Mouse (Mus musculus) mammary gland, adult 2 months (tissue): Measurements from ENCODE around the gene Psors1c2. TPM values are rescaled to one million over a fixed set of nuclear protein-coding genes. Genes with fewer than 3 reads are reported as not detected.

ENCODE experiments used
- polyA plus RNA-seq: library from polyadenylated mRNA; depleted of rRNA; stranded (reverse); fragments of >200 nt; gene quantifications from 2 replicates; pipeline ENCODE4 v1.2.3, GENCODE M21; 2012; ENCODE audit warnings: low replicate concordance; rRNA removed

The Psors1c2 gene
- 0.79 TPM in 1 of 2 replicates, not detected in the other for polyA plus RNA-seq

DNA sequence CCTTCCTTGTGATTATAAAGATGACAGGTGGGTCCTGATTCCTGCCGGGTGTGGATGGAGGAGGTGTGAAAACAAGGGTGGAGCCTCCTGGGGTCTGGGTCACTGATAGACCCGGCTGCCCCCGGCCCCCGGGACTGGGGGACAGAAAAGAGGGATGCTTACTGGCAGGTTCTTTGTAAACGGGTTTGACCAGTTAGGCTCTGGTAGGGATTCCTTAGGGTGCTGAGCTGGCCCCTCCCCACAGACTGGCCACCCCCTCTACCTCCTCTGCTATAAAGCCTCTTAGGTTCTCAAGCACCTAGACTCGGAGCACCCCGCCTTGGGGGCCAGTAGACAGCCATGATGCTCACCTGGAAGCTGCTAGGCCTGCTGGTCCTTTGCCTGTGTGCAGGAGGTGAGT lies at the start of gene Psors1c2:
Gene Psors1c2, plus strand, starts transcription at position 301 of the 400 bp plus-strand sequence.

DNA sequence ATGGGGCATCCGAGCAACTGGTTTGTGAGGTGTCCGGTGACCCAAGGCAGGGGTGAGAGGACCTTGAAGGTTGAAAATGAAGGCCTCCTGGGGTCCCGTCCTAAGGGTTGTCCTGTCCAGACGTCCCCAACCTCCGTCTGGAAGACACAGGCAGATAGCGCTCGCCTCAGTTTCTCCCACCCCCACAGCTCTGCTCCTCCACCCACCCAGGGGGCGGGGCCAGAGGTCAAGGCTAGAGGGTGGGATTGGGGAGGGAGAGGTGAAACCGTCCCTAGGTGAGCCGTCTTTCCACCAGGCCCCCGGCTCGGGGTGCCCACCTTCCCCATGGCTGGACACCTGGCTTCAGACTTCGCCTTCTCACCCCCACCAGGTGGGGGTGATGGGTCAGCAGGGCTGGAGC lies 27.2 kb upstream of the Psors1c2 start, which contains the start of gene Pou5f1:
Gene Pou5f1, plus strand, starts transcription at position 243 of the 400 bp plus-strand sequence.

DNA sequence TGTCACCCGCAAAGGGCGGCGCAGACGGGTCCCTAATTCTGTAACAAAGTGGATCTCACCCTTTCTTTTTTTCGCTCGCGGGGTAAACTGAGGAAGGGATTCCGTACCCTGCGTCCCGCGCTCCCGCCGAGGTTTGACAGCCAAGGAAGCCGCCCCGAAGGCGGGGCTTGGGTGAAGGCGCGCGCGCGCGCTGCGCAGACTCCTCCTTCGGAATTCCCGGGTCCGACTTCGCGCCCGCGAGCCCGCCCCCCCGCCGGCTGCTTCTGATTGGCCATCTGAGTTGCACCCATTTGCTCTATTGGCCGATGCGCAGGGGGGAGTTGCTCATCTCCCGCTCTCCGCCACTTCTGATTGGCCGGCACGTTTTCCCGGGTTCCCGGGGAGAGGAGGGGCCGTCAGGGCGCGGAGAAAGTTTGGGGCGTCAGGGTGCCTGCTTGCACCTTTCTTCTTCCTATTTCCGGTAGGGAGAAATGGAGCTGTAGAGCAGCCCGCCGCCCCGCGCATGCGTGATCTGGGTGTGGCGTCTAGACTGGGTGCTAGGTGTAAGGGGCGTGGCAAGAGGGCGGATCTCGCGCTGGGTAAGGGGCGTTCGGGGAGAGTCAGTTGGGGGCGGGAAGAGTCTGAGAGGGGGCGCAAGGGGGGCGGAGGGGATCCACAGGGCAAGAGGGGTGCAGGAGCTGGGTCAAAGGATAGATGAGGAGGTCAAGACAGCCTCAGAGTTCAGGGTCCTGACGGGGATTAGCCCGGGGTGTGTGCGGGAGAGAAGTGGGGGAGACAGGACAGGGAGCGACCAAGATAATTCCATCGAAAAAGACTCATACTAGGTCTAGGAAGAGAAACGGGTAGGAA lies 16.1 kb upstream of the Psors1c2 start, which contains the start of the genes Tcf19 and Cchcr1:
Gene Tcf19, minus strand, starts transcription at position 173 of the 849 bp plus-strand sequence.
Gene Cchcr1, plus strand, starts transcription at position 449 of the 849 bp plus-strand sequence.

DNA sequence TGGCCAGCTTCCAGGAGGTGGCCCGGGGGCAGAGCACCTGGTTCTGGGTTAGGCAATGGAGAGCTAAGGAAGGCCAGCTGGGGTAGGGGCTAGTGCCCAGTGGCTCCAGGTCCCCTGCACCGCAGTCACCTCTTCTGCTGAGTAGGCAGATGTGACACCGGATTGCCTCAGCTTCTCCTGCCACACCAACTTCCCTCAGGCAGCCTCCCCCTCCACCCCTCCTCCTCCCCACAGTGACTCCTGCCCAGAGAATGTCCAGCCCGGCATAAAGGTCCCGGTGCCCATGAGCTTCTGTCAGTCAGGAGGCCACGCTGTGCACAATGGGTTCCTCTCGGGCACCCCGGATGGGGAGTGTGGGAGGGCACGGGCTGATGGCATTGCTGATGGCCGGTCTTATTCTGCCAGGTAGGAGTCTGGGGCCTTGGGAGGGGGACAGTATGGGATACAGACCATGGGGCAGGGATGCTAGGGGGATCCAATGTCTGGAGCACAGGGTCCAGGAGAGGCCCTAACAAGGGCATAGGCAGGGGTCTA lies 18.9 kb downstream of the Psors1c2 start, which contains the start of gene Cdsn:
Gene Cdsn, plus strand, starts transcription at position 248 of the 534 bp plus-strand sequence.

DNA sequence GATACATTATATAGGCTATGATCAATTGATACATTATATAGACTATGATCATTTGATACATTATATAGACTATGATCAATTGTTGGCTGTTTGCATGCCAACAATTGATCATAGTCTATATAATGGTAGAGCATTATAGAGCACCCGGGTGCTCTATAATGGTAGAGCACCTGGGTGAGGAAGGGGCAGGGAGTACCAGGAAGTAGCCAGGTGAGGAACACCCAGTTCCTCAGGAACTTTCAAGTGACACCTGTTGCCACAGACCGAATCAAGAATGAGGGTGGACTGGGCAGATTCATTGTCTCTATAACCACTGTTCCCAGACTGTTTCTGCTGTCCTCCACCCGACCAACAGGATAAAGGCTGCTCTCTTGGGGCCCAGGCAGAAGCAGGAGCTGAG lies 34.1 kb downstream of the Psors1c2 start, which contains the start of gene 2300002M23Rik:
Gene 2300002M23Rik, plus strand, starts transcription at position 301 of the 400 bp plus-strand sequence.

Other genes starting within 250 kb of the Psors1c2 start
- gene H2-Q1, start 212.8 kb upstream of the Psors1c2 start, polyA plus RNA-seq: 0.06 and 0.08 TPM in 2 replicates
- gene H2-Q2, start 191.0 kb upstream of the Psors1c2 start, polyA plus RNA-seq: 2.9 and 3.9 TPM in 2 replicates
- 138 and 275 TPM in 2 replicates for gene H2-Q4, start 153.6 kb upstream of the Psors1c2 start, polyA plus RNA-seq
- gene H2-Q6, start 108.4 kb upstream of the Psors1c2 start, polyA plus RNA-seq: 123 and 169 TPM in 2 replicates
- gene H2-Q7, start 94.0 kb upstream of the Psors1c2 start, polyA plus RNA-seq: 529 and 618 TPM in 2 replicates
- gene H2-Q10, start 63.1 kb upstream of the Psors1c2 start, polyA plus RNA-seq: 195 and 217 TPM in 2 replicates
- not detected in 2 replicates for gene Pou5f1, start 27.2 kb upstream of the Psors1c2 start, polyA plus RNA-seq
- gene Tcf19, start 16.4 kb upstream of the Psors1c2 start, polyA plus RNA-seq: 9.0 and 13.1 TPM in 2 replicates
- 5.8 and 6.5 TPM in 2 replicates for gene Cchcr1, start 16.1 kb upstream of the Psors1c2 start, polyA plus RNA-seq
- 63.9 and 77.7 TPM in 2 replicates for gene Cdsn, start 18.9 kb downstream of the Psors1c2 start, polyA plus RNA-seq
- gene 2300002M23Rik, start 34.2 kb downstream of the Psors1c2 start, polyA plus RNA-seq: not detected in 2 replicates
- gene Sfta2, start 68.3 kb downstream of the Psors1c2 start, polyA plus RNA-seq: not detected in 2 replicates
- not detected in 2 replicates for gene Gm9573, start 93.4 kb downstream of the Psors1c2 start, polyA plus RNA-seq
- not detected in 2 replicates for gene Mucl3, start 110.5 kb downstream of the Psors1c2 start, polyA plus RNA-seq
- gene Vars2, start 134.4 kb downstream of the Psors1c2 start, polyA plus RNA-seq: 29.6 and 63.8 TPM in 2 replicates
- gene Gtf2h4, start 140.5 kb downstream of the Psors1c2 start, polyA plus RNA-seq: 29.5 and 31.8 TPM in 2 replicates
- 39.2 and 64.6 TPM in 2 replicates for gene Ddr1, start 171.4 kb downstream of the Psors1c2 start, polyA plus RNA-seq